Mouse (Mus musculus): ENCODE results near the gene Pim3. TPM values are rescaled to one million over a fixed set of nuclear protein-coding genes. Genes with fewer than 3 reads are reported as not detected.

Pim3 gene
- total and polyA plus RNA-seq, 3 experiments: 11.4 to 26.0 (median 19.0) TPM

DNA sequence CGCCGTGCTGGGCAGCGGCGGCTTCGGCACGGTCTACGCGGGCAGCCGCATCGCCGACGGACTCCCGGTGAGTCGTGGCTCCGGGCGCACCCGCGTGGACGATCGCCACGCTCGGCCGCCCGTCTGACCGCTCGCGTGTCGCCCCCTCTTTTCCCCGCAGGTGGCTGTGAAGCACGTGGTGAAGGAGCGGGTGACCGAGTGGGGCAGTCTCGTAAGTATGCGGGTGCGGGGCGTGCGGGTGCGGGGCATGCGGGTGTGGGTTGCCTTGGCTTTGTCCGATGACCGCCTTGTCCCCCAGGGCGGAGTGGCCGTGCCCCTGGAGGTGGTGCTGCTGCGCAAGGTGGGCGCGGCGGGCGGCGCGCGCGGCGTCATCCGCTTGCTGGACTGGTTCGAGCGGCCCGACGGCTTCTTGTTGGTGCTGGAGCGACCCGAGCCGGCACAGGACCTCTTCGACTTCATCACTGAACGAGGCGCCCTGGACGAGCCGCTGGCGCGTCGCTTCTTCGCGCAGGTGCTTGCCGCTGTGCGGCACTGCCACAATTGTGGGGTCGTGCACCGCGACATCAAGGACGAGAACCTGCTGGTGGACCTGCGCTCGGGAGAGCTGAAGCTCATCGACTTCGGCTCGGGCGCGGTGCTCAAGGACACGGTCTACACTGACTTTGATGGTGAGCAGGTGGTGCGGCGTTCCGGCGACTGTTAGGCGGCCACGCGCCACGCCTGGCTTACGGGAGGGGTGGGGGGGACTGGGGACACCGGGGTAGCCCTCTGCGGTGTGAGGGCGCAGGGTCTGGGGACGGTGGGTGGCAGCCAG, 1.1 kb downstream of the Pim3 start:
- peaks cover 6 to 31% of the 10 kb centered on the region in 2 experiments for H3K36me3 ChIP-seq (replicated peaks in 1 of 2; ENCODE audit: control insufficient read depth in 1 of 2, insufficient read depth in 1 of 2, low read length in 1 of 2)
- H3K4me3 ChIP-seq (replicated peaks in 1 of 3; ENCODE audit: low read depth in 2 of 3, low read length in 2 of 3, poor library complexity in 1 of 3): peak overlapping the region; percentile 73 to 91 (median 76)
- peak; percentile 68; the same call in 1 of the 2 replicates for TF ChIP-seq UBTF (IDR thresholded peaks at IDR 0.05; ENCODE audit: low read depth, low read length)
- no peak for TF ChIP-seq MAFK (IDR thresholded peaks at IDR 0.05; ENCODE audit: insufficient replicate concordance, low read length)
- no peak for TF ChIP-seq E2F4 (IDR thresholded peaks at IDR 0.05; ENCODE audit: insufficient replicate concordance, low read depth, low read length)
- TF ChIP-seq CHD1 (IDR thresholded peaks at IDR 0.05; ENCODE audit: low read depth, low read length): no peak
- 0 out of 2 replicates have a peak, but pooled peaks have one; percentile 41 for TF ChIP-seq NRF1 (IDR thresholded peaks at IDR 0.05; ENCODE audit: low read depth, low read length)
- no peak for TF ChIP-seq MYC (IDR thresholded peaks at IDR 0.05; ENCODE audit: low read depth, low read length)
- TF ChIP-seq PAX5 (IDR thresholded peaks at IDR 0.05; ENCODE audit: low read length): no peak
- no peak for TF ChIP-seq TCF12 (IDR thresholded peaks at IDR 0.05; ENCODE audit: low read depth, low read length)
- no peak for TF ChIP-seq ZC3H11A (IDR thresholded peaks at IDR 0.05; ENCODE audit: low read depth, low read length)
- TF ChIP-seq GABPA (IDR thresholded peaks at IDR 0.05; ENCODE audit: insufficient replicate concordance, low read depth, low read length): no peak
- TF ChIP-seq USF2 (conservative IDR thresholded peaks at IDR 0.05; ENCODE audit: low read depth, low read length): no peak
- TF ChIP-seq JUND (conservative IDR thresholded peaks at IDR 0.05; ENCODE audit: low read depth, low read length): no peak
- no peak for TF ChIP-seq ZNF384 (IDR thresholded peaks at IDR 0.05; ENCODE audit: low read depth, low read length)
- TF ChIP-seq NELFE (IDR thresholded peaks at IDR 0.05; ENCODE audit: low read depth, low read length): no peak
- TF ChIP-seq CTCF (conservative IDR thresholded peaks at IDR 0.05 in 1 of 2, IDR thresholded peaks at IDR 0.05 in 1 of 2; ENCODE audit: low read depth in 2 of 2, low read length in 2 of 2): no peak
- TF ChIP-seq HCFC1 (IDR thresholded peaks at IDR 0.05; ENCODE audit: low read depth, low read length): no peak
- TF ChIP-seq POLR2AphosphoS2 (IDR thresholded peaks at IDR 0.05; ENCODE audit: low read depth, low read length): no peak
- no peak for TF ChIP-seq USF1 (IDR thresholded peaks at IDR 0.05; ENCODE audit: low read depth, low read length)
- no peak for TF ChIP-seq EP300 (IDR thresholded peaks at IDR 0.05; ENCODE audit: low read length)
- no peak for TF ChIP-seq BHLHE40 (IDR thresholded peaks at IDR 0.05; ENCODE audit: low read depth, low read length)
- TF ChIP-seq POLR2A (IDR thresholded peaks at IDR 0.05; ENCODE audit: low read depth, low read length): no peak
- TF ChIP-seq IRF4 (IDR thresholded peaks at IDR 0.05; ENCODE audit: low read depth, low read length): no peak
- no peak for TF ChIP-seq ZKSCAN1 (IDR thresholded peaks at IDR 0.05; ENCODE audit: borderline replicate concordance, low read depth, low read length)
- TF ChIP-seq JUN (IDR thresholded peaks at IDR 0.05; ENCODE audit: insufficient read depth, low read depth, low read length): no peak
- no peak for TF ChIP-seq SIN3A (IDR thresholded peaks at IDR 0.05; ENCODE audit: low read length)
- TF ChIP-seq MXI1 (IDR thresholded peaks at IDR 0.05; ENCODE audit: low read depth, low read length): peak; percentile 43; the same call in 1 of the 2 replicates
- TF ChIP-seq MAX (IDR thresholded peaks at IDR 0.05; ENCODE audit: low read length): 0 out of 2 replicates have a peak, but pooled peaks have one; percentile 14
- TF ChIP-seq CHD2 (IDR thresholded peaks at IDR 0.05; ENCODE audit: low read length): no peak
- no peak for TF ChIP-seq KAT2A (IDR thresholded peaks at IDR 0.05; ENCODE audit: insufficient replicate concordance, low read length)
- in situ Hi-C loops (cut with MboI; ENCODE audit: low pct_ligation_motif_present, low pct_unique_long_range_greater_than_20kb, low sequenced_read_pairs) (no loop called here), dilution Hi-C loops (cut with MboI; ENCODE audit: extremely low pct_ligation_motif_present, extremely low pct_unique_long_range_greater_than_20kb, low sequenced_read_pairs) (no loop called here)
- peak overlapping the region; percentile 13; the same call in 1 of the 2 replicates for H3K27ac ChIP-seq (ENCODE audit: insufficient read depth, low read depth)
- 0 out of 2 replicates have a peak, but pooled peaks cover 3% of the 10 kb centered on the region for H3K79me2 ChIP-seq (replicated peaks; ENCODE audit: control insufficient read depth, extremely low read depth, insufficient read depth, poor library complexity, severe bottlenecking)
- peaks cover 31% of the 10 kb centered on the region for H3K27me3 ChIP-seq (replicated peaks)
- H3K4me1 ChIP-seq (ENCODE audit: control insufficient read depth in 1 of 2, insufficient read depth in 2 of 2): peaks cover 12 to 35% of the 10 kb centered on the region in 2 experiments
- DNase-seq (ENCODE audit: extremely low read depth): peak; percentile 28
- peak overlapping the region; percentile 85 for H3K4me2 ChIP-seq (ENCODE audit: insufficient read depth, low read depth, poor library complexity, severe bottlenecking)
- H3K9ac ChIP-seq (ENCODE audit: insufficient read depth, low read depth): peak overlapping the region; percentile 64
- peaks cover 2% of the 10 kb centered on the region for H3K9me3 ChIP-seq (replicated peaks; ENCODE audit: low read length)

Measured in CH12.LX (cell line).